Mouse (Mus musculus) hindbrain, embryonic 14.5 days (tissue): ENCODE measurements at regions not wholly inside any gene's neighbourhood (a gene's known extent, or its start where the extent isn't known, plus 50 kb on each side); places are given as distances from the start of the nearest gene placed in this dataset.
A peak's percentile ranks its signal among the peaks of the same experiment; 100 is the strongest.

Source experiments
- ATAC-seq: fragments of 200-750 bp; cut with Nextera tagmentation; 2 replicates; pipeline ENCODE4 v1.8.0; 2017; ENCODE audit warnings: moderate number of reproducible peaks, mild to moderate bottlenecking, moderate TSS enrichment, moderate library complexity; ENCODE audit not compliant: low FRiP score
- DNase-seq: peaks from one replicate; pipeline ENCODE4 v3.0.0-alpha.2; 2015; ENCODE audit warnings: low spot score
- H3K27ac ChIP-seq: fragments of 300-500 bp; sonication (generic); 2 replicates; pipeline ENCODE4 v1.5.1; 2014; ENCODE audit warnings: mild to moderate bottlenecking, moderate library complexity
- H3K27me3 ChIP-seq: fragments of 300-500 bp; sonication (generic); 2 replicates; pipeline ENCODE4 v1.6.1; 2014; ENCODE audit warnings: mild to moderate bottlenecking, low read length, mixed read lengths; ENCODE audit not compliant: control insufficient read depth, insufficient read depth
- H3K36me3 ChIP-seq: fragments of 300-500 bp; sonication (generic); replicated peaks from 2 replicates; pipeline ENCODE4 v1.6.1; 2014; ENCODE audit not compliant: control insufficient read depth, insufficient read depth
- H3K4me1 ChIP-seq: fragments of 300-500 bp; sonication (generic); replicated peaks from 2 replicates; pipeline ENCODE4 v1.6.1; 2014; ENCODE audit warnings: antibody characterized with exemption, low read length, mixed read lengths; ENCODE audit not compliant: control insufficient read depth, insufficient read depth
- H3K4me2 ChIP-seq: fragments of 300-500 bp; sonication (generic); replicated peaks from 2 replicates; pipeline ENCODE4 v1.6.1; 2014; ENCODE audit warnings: mild to moderate bottlenecking, moderate library complexity
- H3K4me3 ChIP-seq: fragments of 300-500 bp; sonication (generic); replicated peaks from 2 replicates; pipeline ENCODE4 v1.5.1; 2014; ENCODE audit warnings: mild to moderate bottlenecking, low read length
- H3K9ac ChIP-seq: fragments of 300-500 bp; sonication (generic); 2 replicates; pipeline ENCODE4 v1.6.1; 2014
- H3K9me3 ChIP-seq: fragments of 300-500 bp; sonication (generic); 2 replicates; pipeline ENCODE4 v1.6.1; 2016; ENCODE audit warnings: low read length; ENCODE audit not compliant: control insufficient read depth
- WGBS: fragments of 180-500 bp; shearing (Covaris S2); extraction: QIAGEN DNeasy Blood & Tissue Kit; methylation state at CpG from one replicate; pipeline ENCODE4 v1.1.7; 2014; 5-methylcytosine and 5-hydroxymethylcytosine counted together

- Histone ChIP-seq H3K4me3 (no peak overlapping the region), H3K4me1 (no peaks in the 10 kb centered on the region), H3K4me2 (no peak overlapping the region), H3K27me3 (no peaks in the 10 kb centered on the region), H3K9ac (no peak overlapping the region), H3K36me3 (no peaks in the 10 kb centered on the region), H3K27ac (no peak overlapping the region), H3K9me3 (no peaks in the 10 kb centered on the region)
- DNase-seq: no peak
- WGBS: 91% methylated on average over 3 of the region's 3 CpGs
- no peak for ATAC-seq
Measured at GRCm38 (mm10) chr17:4813232-4813631, 180.9 kb upstream of the Arid1b start.

- H3K36me3 ChIP-seq: no peaks in the 10 kb centered on the region
- no peaks in the 10 kb centered on the region for H3K9me3 ChIP-seq
- no peaks in the 10 kb centered on the region for H3K27me3 ChIP-seq
- no peak overlapping the region for H3K27ac ChIP-seq
- H3K4me3 ChIP-seq: no peak overlapping the region
- no peaks in the 10 kb centered on the region for H3K4me1 ChIP-seq
- DNase-seq (no peak), ATAC-seq (no peak)
- H3K9ac ChIP-seq: no peak overlapping the region
- 87% methylated on average over 6 of the region's 6 CpGs for WGBS
- H3K4me2 ChIP-seq: no peak overlapping the region
Measured at GRCm38 (mm10) chr17:4813666-4814065, 180.5 kb upstream of the Arid1b start.

GRCm38 (mm10) chr17:4825221-4825895 is 168.8 kb upstream of the Arid1b start:
- DNase-seq: no peak
- H3K4me3 ChIP-seq: no peak overlapping the region
- H3K4me2 ChIP-seq: no peak overlapping the region
- no peak overlapping the region for H3K27ac ChIP-seq
- no peak overlapping the region for H3K9ac ChIP-seq
- H3K9me3 ChIP-seq: no peaks in the 10 kb centered on the region
- H3K36me3 ChIP-seq: no peaks in the 10 kb centered on the region
- H3K27me3 ChIP-seq: no peaks in the 10 kb centered on the region
- ATAC-seq: no peak
- WGBS: 84% methylated on average over 8 of the region's 8 CpGs
- H3K4me1 ChIP-seq: no peaks in the 10 kb centered on the region

GRCm38 (mm10) chr17:4834065-4834464 is 160.1 kb upstream of the Arid1b start:
- ATAC-seq: no peak
- H3K4me1 ChIP-seq: no peaks in the 10 kb centered on the region
- H3K4me3 ChIP-seq: no peak overlapping the region
- 73% methylated on average over 7 of the region's 7 CpGs for WGBS
- H3K4me2 ChIP-seq: no peak overlapping the region
- H3K9ac ChIP-seq: no peak overlapping the region
- DNase-seq: no peak
- H3K36me3 ChIP-seq: no peaks in the 10 kb centered on the region
- no peak overlapping the region for H3K27ac ChIP-seq
- H3K9me3 ChIP-seq: no peaks in the 10 kb centered on the region
- no peaks in the 10 kb centered on the region for H3K27me3 ChIP-seq

- H3K36me3 ChIP-seq: no peaks in the 10 kb centered on the region
- H3K9ac ChIP-seq: no peak overlapping the region
- ATAC-seq (no peak), DNase-seq (no peak)
- no peaks in the 10 kb centered on the region for H3K4me1 ChIP-seq
- 28% methylated on average over 7 of the region's 7 CpGs for WGBS
- no peaks in the 10 kb centered on the region for H3K27me3 ChIP-seq
- no peak overlapping the region for H3K4me3 ChIP-seq
- H3K4me2 ChIP-seq: no peak overlapping the region
- no peak overlapping the region for H3K27ac ChIP-seq
- no peaks in the 10 kb centered on the region for H3K9me3 ChIP-seq
Measured at GRCm38 (mm10) chr17:4834571-4834970, 159.6 kb upstream of the Arid1b start.

- DNase-seq (no peak), ATAC-seq (no peak)
- Histone ChIP-seq H3K4me1 (no peaks in the 10 kb centered on the region), H3K4me2 (no peak overlapping the region), H3K27ac (no peak overlapping the region), H3K36me3 (no peaks in the 10 kb centered on the region), H3K27me3 (no peaks in the 10 kb centered on the region), H3K4me3 (no peak overlapping the region), H3K9me3 (no peaks in the 10 kb centered on the region), H3K9ac (no peak overlapping the region)
- WGBS: 57% methylated on average over 8 of the region's 8 CpGs
Measured at GRCm38 (mm10) chr17:4835065-4835705, 158.9 kb upstream of the Arid1b start.

GRCm38 (mm10) chr17:4840123-4840522 is 154.0 kb upstream of the Arid1b start:
- no peaks in the 10 kb centered on the region for H3K9me3 ChIP-seq
- H3K36me3 ChIP-seq: no peaks in the 10 kb centered on the region
- no peak overlapping the region for H3K27ac ChIP-seq
- H3K9ac ChIP-seq: no peak overlapping the region
- H3K4me2 ChIP-seq: no peak overlapping the region
- H3K4me1 ChIP-seq: no peaks in the 10 kb centered on the region
- H3K27me3 ChIP-seq: no peaks in the 10 kb centered on the region
- H3K4me3 ChIP-seq: no peak overlapping the region
- DNase-seq (no peak), ATAC-seq (no peak)
- WGBS: 90% methylated on average over 3 of the region's 3 CpGs

GRCm38 (mm10) chr17:4858304-4858703 is 135.8 kb upstream of the Arid1b start:
- no peak overlapping the region for H3K4me2 ChIP-seq
- H3K36me3 ChIP-seq: no peaks in the 10 kb centered on the region
- DNase-seq (no peak), ATAC-seq (no peak)
- H3K27me3 ChIP-seq: no peaks in the 10 kb centered on the region
- H3K4me3 ChIP-seq: no peak overlapping the region
- H3K4me1 ChIP-seq: no peaks in the 10 kb centered on the region
- no peak overlapping the region for H3K9ac ChIP-seq
- H3K27ac ChIP-seq: no peak overlapping the region
- no peaks in the 10 kb centered on the region for H3K9me3 ChIP-seq
- WGBS: 95% methylated on average over 3 of the region's 3 CpGs

GRCm38 (mm10) chr17:4864901-4865300 is 129.2 kb upstream of the Arid1b start:
- Histone ChIP-seq H3K4me3 (no peak overlapping the region), H3K27me3 (no peaks in the 10 kb centered on the region), H3K9ac (0 out of 2 replicates have a peak overlapping the region, but pooled peaks have one; percentile 29), H3K4me2 (no peak overlapping the region), H3K4me1 (peaks cover 13% of the 10 kb centered on the region), H3K9me3 (no peaks in the 10 kb centered on the region), H3K27ac (no peak overlapping the region; the same call in 1 of the 2 replicates), H3K36me3 (no peaks in the 10 kb centered on the region)
- no peak for ATAC-seq
- no peak for DNase-seq
- WGBS: 76% methylated on average over 10 of the region's 10 CpGs
